Mouse (Mus musculus): ENCODE data around the gene Slc37a1.

DNA sequence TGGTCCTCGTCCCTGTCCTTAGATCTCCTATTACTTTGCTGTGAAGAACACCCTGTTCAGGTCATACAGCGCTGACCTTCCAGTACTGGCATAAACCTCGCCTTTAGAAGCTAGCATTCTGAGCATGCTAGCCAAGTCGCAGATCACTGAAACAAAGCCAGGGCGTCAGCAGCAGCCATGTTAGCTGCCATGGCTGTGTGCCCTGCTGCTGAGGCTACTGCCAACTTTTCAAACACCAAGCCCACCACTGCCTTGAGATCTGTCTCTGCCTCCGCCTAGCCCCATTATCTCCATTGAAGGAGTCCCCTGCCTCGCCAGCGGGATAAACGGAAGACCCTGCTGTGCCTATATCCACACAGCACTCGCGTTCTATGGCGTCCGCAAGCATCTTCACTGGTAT lies 74.0 kb downstream of the Slc37a1 start:
- TF ChIP-seq CTCF (IDR thresholded peaks at IDR 0.05; ENCODE audit: control insufficient read depth, insufficient read depth, insufficient replicate concordance, low read depth, low read length): no peak
- TF ChIP-seq POLR2A (IDR thresholded peaks at IDR 0.05; ENCODE audit: control insufficient read depth, low read depth, low read length): no peak

Measured in testis, adult 2 months (tissue).